Mouse (Mus musculus) adipocyte (in vitro differentiated cells): ENCODE data around the gene Ccdc81.

Source experiments
- DNase-seq: peaks from one replicate; pipeline ENCODE4 v3.0.0-alpha.2; 2016; ENCODE audit warnings: low spot score

Gene Ccdc81

GRCm38 (mm10) chr7:89864769-89865168 is 38.7 kb downstream of the Ccdc81 start:
- DNase-seq = no peak

GRCm38 (mm10) chr7:89856440-89857217 is 46.8 kb downstream of the Ccdc81 start:
- no peak for DNase-seq

GRCm38 (mm10) chr7:89855196-89855595 is 48.2 kb downstream of the Ccdc81 start:
- no peak for DNase-seq

- DNase-seq = no peak
Measured at GRCm38 (mm10) chr7:89853131-89853530, 50.3 kb downstream of the Ccdc81 start.

GRCm38 (mm10) chr7:89852158-89853095 is 51.0 kb downstream of the Ccdc81 start:
- DNase-seq = no peak

- peak; percentile 68 for DNase-seq
Measured at GRCm38 (mm10) chr7:89850510-89850909, 52.9 kb downstream of the Ccdc81 start.

GRCm38 (mm10) chr7:89845669-89846068 is 57.8 kb downstream of the Ccdc81 start:
- no peak for DNase-seq

GRCm38 (mm10) chr7:89843533-89843932 is 59.9 kb downstream of the Ccdc81 start:
- no peak for DNase-seq

- no peak for DNase-seq
Measured at GRCm38 (mm10) chr7:89843121-89843520, 60.3 kb downstream of the Ccdc81 start.

- no peak for DNase-seq
Measured at GRCm38 (mm10) chr7:89842404-89842715, 61.1 kb downstream of the Ccdc81 start.

- DNase-seq = peak; percentile 90
Measured at GRCm38 (mm10) chr7:89841670-89842403, 61.6 kb downstream of the Ccdc81 start.

GRCm38 (mm10) chr7:89839721-89840120 is 63.7 kb downstream of the Ccdc81 start:
- no peak for DNase-seq

- DNase-seq = peak; percentile 23
Measured at GRCm38 (mm10) chr7:89837841-89838240, 65.6 kb downstream of the Ccdc81 start.

GRCm38 (mm10) chr7:89836676-89837075 is 66.8 kb downstream of the Ccdc81 start:
- DNase-seq = no peak

- no peak for DNase-seq
Measured at GRCm38 (mm10) chr7:89835566-89835965, 67.9 kb downstream of the Ccdc81 start.

GRCm38 (mm10) chr7:89833521-89833920 is 69.9 kb downstream of the Ccdc81 start:
- no peak for DNase-seq

- DNase-seq = no peak
Measured at GRCm38 (mm10) chr7:89829201-89829600, 74.2 kb downstream of the Ccdc81 start.

GRCm38 (mm10) chr7:89828436-89829065 is 74.9 kb downstream of the Ccdc81 start:
- DNase-seq = no peak
